Mouse (Mus musculus): ENCODE measurements around the gene Txndc8.

The Txndc8 gene

GRCm38 (mm10) chr4:58009024-58009423, at the start of gene Txndc8:
Txndc8 (minus strand) TSS chr4:58009124.
- no peak for DNase-seq (ENCODE audit: low spot score)

DNA sequence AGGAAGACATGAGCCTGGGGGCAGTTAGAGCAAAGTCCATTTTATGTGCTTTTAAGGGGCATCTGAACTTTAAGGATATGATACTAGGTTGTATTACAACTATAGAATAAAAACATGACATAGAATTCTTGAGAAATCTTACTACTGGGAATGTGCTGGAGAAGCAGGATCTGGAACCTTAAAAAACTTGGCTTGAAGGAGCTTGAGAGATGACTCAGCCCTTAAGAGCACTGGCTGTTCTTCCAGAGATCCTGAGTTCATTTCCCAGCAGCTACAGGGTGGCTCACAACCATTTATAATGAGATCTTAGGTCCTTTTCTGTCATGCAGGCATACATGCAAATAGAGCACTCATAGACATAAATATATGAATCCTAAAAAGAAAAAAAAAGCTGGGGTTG, 46.7 kb upstream of the Txndc8 start:
- DNase-seq (ENCODE audit: low spot score) = no peak

- no peak for DNase-seq (ENCODE audit: low spot score)
Measured at GRCm38 (mm10) chr4:58054441-58054840, 45.5 kb upstream of the Txndc8 start.

DNA sequence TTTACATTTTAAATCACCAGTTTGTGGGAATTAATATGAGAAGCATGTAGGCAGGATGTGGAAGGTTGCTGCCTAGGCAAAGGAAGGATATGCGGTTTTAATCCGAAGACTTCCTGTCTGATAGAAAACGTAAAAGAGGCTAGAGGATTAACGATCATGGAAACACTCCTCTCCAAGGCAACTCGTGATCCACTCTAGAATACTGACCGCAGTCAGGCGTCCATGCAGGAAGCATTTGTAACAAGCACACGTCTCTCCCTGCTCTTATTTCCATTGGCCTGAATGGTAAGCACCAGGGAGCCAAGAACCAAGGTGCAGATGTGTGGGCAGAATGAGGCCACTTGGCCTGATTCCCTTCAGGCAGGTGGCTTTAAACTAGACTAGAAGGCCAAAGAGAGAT, 41.8 kb upstream of the Txndc8 start:
- DNase-seq (ENCODE audit: low spot score) = no peak

DNA sequence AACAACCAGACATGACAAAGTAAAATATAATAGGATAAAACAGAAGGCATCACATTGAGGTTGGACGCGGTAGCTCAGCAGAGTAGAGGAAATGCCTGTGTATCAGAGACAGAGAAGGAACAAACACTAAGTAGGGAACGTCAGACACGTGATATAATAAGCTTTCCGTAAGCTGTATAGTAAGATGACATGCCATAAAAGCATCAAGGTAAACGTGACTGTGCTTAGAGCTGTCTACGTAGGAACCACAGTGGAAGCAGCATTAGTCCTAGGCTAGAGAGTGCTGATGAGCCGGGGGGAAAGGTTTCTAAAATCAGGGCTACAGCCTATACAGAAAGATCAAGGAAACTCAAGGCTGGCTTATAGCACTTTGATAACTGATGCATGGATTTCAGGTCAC, 41.4 kb upstream of the Txndc8 start:
- no peak for DNase-seq (ENCODE audit: low spot score)

DNA sequence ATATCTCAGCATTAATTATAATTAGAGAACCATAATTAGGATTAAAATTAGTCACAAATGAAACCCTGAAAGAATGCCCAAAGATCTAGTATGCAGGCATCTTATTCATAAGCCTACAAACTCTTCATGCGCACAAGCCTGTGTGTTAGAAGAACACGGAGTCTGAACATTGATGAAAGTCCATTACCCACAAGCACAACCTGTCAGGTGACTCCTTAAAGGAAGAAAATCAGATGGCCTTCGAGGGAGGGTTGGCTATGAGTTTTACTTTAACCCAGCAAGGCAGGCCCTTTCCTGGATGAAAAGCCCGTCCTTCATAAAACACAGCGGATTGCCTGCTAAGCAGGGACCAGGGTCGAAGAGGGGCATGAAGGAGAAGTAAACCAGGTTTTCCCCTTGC, 35.9 kb upstream of the Txndc8 start:
- DNase-seq (ENCODE audit: low spot score) = no peak

- DNase-seq (ENCODE audit: low spot score) = no peak
Measured at GRCm38 (mm10) chr4:58044356-58044755, 35.4 kb upstream of the Txndc8 start.

- no peak for DNase-seq (ENCODE audit: low spot score)
Measured at GRCm38 (mm10) chr4:58040093-58040492, 31.2 kb upstream of the Txndc8 start.

- no peak for DNase-seq (ENCODE audit: low spot score)
Measured at GRCm38 (mm10) chr4:58037096-58037705, 28.3 kb upstream of the Txndc8 start.

DNA sequence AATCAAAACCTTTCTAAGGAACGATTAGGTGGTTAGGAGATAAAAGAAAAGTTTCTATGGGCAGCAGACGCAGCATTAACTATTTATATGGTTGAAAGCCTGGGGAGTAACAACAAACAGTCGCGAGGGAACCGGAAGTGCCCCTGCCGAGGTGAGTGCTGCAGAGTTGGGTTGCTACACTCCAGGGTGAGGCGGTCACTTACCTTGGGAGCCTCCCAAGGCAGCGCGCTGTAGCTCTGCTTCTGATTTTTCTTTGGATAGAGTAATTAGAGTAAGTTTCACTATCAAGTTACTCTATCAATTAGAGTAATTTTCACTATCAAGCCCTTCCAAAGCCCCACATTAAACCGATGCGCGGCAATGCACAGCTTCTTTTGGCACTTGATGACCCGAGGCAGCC, 25.7 kb upstream of the Txndc8 start:
- no peak for DNase-seq (ENCODE audit: low spot score)

DNA sequence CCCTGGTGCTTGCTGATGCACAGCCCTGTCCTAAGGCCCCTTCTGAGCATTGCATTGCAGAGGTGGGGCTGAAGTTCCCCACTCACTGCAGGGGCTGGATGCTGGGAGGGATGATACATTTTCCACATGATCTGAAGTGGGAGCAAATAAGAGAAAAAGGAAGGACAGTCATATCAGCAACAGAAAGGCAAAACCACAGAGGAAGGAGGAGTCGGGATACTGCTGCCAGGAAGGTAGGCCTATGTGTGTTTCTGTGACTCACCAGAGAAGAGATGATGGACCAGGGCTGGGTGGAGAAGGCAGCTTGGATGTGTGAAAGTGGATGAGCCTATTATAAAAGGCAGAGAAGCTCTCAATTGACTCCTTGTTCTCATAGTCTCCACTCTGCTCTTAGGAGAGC, 23.8 kb upstream of the Txndc8 start:
- DNase-seq (ENCODE audit: low spot score) = no peak

- no peak for DNase-seq (ENCODE audit: low spot score)
Measured at GRCm38 (mm10) chr4:58003501-58003900, 5.4 kb downstream of the Txndc8 start.

DNA sequence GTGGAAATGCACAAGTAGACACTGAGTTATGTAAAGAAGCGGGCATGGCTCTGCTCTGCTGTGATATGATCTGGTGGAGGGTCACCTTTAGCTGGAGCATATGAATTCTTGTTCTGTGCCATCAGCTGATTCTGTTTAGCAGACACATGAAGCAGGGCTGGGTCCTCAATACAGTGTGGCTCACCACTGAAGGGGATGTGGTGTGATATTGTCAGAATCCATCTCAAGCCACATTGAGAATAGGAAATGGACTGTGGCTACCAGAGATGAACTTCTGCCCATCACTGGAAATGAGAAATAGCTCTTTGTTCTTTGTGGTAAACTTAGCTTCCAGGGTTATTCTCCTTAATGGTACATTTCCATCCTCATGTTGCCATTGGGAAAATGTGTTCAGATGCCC, 17.5 kb downstream of the Txndc8 start:
- DNase-seq (ENCODE audit: low spot score) = no peak

DNA sequence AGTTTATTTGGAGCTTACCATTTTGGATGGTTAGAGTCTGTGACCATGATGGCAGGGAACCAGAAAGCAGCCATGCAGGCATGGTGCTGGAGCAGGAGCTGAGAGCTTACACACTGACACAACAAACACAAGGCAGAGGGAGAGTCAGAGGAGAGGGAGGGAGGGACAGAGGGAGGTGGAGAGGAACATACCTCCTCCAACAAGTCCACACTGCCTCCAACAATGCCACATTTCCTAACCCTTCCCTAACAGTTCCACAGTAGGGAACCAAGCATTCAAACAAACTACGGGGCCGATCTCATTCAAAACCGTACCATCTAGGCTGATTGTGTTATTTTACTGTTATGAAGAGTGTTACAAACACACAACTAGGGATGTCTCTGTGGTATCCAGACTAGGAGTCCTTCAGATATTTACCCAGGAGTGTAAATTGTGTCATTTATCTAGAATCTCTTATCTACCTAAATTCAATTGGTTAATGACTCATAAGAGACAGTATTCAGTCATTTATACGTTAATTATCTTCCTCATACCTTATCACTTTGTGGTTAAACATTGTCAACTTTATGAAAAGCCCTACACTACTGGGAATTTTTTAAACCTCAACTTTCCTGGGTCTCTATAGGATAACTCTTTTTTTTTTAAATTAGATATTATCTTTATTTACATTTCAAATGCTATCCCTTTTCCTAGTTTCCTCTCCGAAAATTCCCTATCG, 34.4 kb downstream of the Txndc8 start:
- no peak for DNase-seq (ENCODE audit: low spot score)

GRCm38 (mm10) chr4:57973592-57974268, 35.2 kb downstream of the Txndc8 start:
- DNase-seq (ENCODE audit: low spot score) = no peak

GRCm38 (mm10) chr4:57970285-57970684, 38.6 kb downstream of the Txndc8 start:
- no peak for DNase-seq (ENCODE audit: low spot score)

GRCm38 (mm10) chr4:57967195-57967594, 41.7 kb downstream of the Txndc8 start:
- DNase-seq (ENCODE audit: low spot score) = no peak

DNA sequence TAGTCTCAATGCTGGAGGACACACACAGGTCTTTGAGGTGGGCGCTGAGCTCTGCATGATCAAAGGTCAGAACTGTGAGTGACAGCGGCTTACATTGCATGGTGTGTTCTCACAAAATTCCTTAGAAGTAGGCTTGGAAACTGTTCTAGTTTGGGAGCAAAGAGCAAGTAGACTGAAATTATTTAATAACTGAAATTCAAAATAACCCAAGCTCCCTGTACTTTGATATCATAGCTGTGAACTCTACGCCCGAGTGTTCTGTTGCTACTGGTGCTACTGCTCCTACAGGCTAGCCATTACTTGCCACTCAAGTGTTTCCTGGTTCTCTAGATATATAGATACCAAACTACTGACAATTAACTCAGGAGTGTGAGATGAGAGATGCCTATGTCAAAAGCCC, 43.4 kb downstream of the Txndc8 start:
- no peak for DNase-seq (ENCODE audit: low spot score)

- no peak for DNase-seq (ENCODE audit: low spot score)
Measured at GRCm38 (mm10) chr4:57964143-57964542, 44.8 kb downstream of the Txndc8 start.

DNA sequence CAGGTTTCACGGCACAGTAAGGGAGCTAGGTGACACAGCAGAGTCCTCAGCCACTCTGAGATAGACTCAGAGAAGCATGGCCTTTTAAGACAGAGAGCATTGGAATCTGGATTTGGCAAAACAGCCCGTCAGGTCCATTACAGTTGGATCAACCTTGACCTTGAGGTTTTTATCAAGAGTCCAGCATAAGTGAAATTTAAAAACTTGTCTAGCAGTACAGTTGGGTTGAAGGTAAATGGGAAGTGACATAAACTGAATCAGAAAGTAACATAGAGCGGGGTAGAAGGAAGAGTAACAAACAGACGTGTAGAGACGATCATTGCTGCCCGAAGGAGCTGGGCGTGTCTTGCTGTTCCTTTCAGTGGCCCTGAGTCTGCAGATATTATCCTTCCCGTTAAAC, 49.9 kb downstream of the Txndc8 start:
- DNase-seq (ENCODE audit: low spot score) = no peak

DNA sequence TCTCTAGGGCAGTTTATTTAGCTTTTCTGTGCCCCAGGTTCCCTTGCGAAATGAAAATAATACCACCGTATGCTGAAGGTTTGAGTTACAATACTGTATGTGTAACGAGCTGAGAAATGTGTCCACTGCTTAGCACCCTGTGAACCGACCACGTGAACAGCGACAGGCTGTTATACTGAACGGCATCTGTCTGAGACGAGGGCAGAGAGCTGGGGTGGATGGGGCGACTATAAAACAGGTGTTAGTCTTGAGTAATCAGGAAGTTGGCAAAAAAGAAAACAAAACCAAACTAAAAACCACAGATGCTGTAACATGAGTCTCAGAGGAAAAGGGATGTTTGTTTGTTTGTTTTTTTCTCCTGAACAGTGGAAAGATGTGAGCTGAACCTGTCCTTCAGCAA, 50.8 kb downstream of the Txndc8 start:
- no peak for DNase-seq (ENCODE audit: low spot score)

- DNase-seq (ENCODE audit: low spot score) = no peak
Measured at GRCm38 (mm10) chr4:57957200-57958085, 51.5 kb downstream of the Txndc8 start.
